Mouse (Mus musculus) forebrain, postnatal 0 days (tissue): ENCODE data around the gene Itgb3bp. TPM values are rescaled to one million over a fixed set of nuclear protein-coding genes. Genes with fewer than 3 reads are reported as not detected.
A peak's percentile ranks its signal among the peaks of the same experiment; 100 is the strongest.

Experiments used
- ATAC-seq: fragments of 200-750 bp; cut with Nextera tagmentation; 2 replicates; pipeline ENCODE4 v1.8.0; 2017; ENCODE audit warnings: mild to moderate bottlenecking, moderate library complexity
- DNase-seq: peaks from one replicate; pipeline ENCODE4 v3.0.0-alpha.2; 2015
- H3K27ac ChIP-seq: fragments of 300-500 bp; sonication (generic); 2 replicates; pipeline ENCODE4 v1.5.1; 2014; ENCODE audit warnings: low read depth, mild to moderate bottlenecking, antibody characterized with exemption, low read length, moderate library complexity, mixed read lengths
- H3K27me3 ChIP-seq: fragments of 300-500 bp; sonication (generic); 2 replicates; pipeline ENCODE4 v1.6.1; 2014; ENCODE audit warnings: mild to moderate bottlenecking, low read length, mixed read lengths; ENCODE audit not compliant: insufficient read depth
- H3K36me3 ChIP-seq: fragments of 300-500 bp; sonication (generic); 2 replicates; pipeline ENCODE4 v1.6.1; 2014; ENCODE audit warnings: mild to moderate bottlenecking, moderate library complexity; ENCODE audit not compliant: insufficient read depth
- H3K4me1 ChIP-seq: fragments of 300-500 bp; sonication (generic); 2 replicates; pipeline ENCODE4 v1.6.1; 2014; ENCODE audit warnings: antibody characterized with exemption; ENCODE audit not compliant: insufficient read depth
- H3K4me2 ChIP-seq: fragments of 300-500 bp; sonication (generic); 2 replicates; pipeline ENCODE4 v1.6.1; 2014; ENCODE audit warnings: low read depth, mild to moderate bottlenecking, moderate library complexity
- H3K4me3 ChIP-seq: fragments of 300-500 bp; sonication (generic); 2 replicates; pipeline ENCODE4 v1.5.1; 2014; ENCODE audit warnings: low read depth, low read length, mixed read lengths
- H3K9ac ChIP-seq: fragments of 300-500 bp; sonication (generic); 2 replicates; pipeline ENCODE4 v1.6.1; 2014; ENCODE audit warnings: mild to moderate bottlenecking
- H3K9me3 ChIP-seq: fragments of 300-500 bp; sonication (generic); 2 replicates; pipeline ENCODE4 v1.6.1; 2016; ENCODE audit warnings: low read length
- CTCF ChIP-seq: sonication (generic); IDR thresholded peaks from 2 replicates; pipeline ENCODE4 v1.5.1; 2016; ENCODE audit warnings: antibody characterized with exemption, control low read depth, low read depth
- WGBS: fragments of 180-500 bp; shearing (Covaris S2); extraction: QIAGEN DNeasy Blood & Tissue Kit; methylation state at CpG from one replicate; pipeline ENCODE4 v1.1.7; 2014; 5-methylcytosine and 5-hydroxymethylcytosine counted together
- polyA plus RNA-seq: library from polyadenylated mRNA; unstranded; fragments of >200 nt; fragmentation: Nextera tagmentation; extraction: Ambion mirVana; gene quantifications from 2 replicates; pipeline ENCODE4 v1.2.1, GENCODE M21; 2015
- total RNA-seq: library from RNA; depleted of rRNA; stranded (reverse); fragments of >200 nt; gene quantifications from 2 replicates; pipeline ENCODE4 v1.2.3, GENCODE M21; 2014

Itgb3bp gene
- total and polyA plus RNA-seq, 2 experiments from 2014 or later = 2.9 to 10.7 TPM

DNA sequence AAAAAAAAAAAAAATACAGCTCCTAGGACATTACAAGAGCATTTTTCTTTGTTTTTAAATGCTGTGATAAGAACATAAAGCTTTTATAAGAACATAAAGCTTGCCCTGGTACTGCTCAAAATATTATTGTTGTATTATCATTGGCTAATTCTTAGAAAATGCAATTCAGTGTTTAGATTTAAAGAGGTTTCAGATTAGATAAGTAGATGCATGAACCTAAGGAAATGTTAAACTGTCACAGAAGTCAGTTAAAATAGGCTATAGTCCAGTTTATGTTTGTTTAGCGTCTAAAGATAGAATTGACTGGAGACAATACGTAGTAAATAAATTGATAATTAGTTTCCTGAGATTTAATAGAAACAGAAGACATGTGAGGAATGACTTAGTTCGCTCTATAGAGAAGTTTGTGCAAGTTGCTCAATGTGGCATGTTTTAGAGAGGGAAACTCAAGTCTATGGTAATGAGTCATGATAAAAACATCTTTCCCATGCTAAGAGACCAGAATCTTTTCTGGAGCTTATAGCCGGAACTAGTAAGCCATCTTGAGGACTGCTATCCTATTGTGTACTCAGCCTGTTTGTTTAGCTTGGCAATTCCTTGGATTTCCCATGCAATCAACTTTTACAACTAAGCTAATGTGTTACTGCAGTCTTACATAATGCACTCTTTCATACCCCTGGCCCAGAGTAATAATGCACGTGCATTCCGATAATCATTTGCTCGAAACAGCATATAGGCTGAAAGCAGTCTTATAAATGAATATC, 112.7 kb downstream of the Itgb3bp start:
- Histone ChIP-seq H3K27ac (no peak overlapping the region), H3K4me1 (no peaks in the 10 kb centered on the region), H3K9ac (no peak overlapping the region), H3K4me3 (no peak overlapping the region), H3K4me2 (no peak overlapping the region), H3K27me3 (no peaks in the 10 kb centered on the region), H3K9me3 (no peaks in the 10 kb centered on the region), H3K36me3 (no peaks in the 10 kb centered on the region)
- TF ChIP-seq CTCF = no peak
- ATAC-seq (no peak), DNase-seq (no peak)
- 90% methylated on average over 7 of the region's 7 CpGs for WGBS

DNA sequence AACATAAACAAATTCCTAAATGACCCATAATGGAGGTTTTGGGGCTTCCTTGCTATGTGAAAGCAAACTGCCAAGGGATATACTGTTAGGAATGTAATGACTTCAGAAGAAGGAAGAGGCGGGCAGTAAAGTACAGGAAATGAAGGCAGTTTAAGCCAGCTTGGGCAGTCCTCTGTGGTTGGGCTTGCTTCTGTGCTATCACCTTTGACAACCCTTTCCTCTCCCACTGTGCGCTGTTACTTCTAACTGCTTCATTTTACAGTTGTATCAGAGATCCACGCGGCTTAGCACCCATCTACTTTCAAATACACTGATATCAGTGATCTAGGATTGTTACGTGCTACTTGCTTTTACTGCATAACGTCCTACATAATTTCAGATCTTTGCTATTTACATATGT, 137.2 kb downstream of the Itgb3bp start:
- H3K27me3 ChIP-seq = no peaks in the 10 kb centered on the region
- no peak for TF ChIP-seq CTCF
- no peaks in the 10 kb centered on the region for H3K36me3 ChIP-seq
- no peaks in the 10 kb centered on the region for H3K4me1 ChIP-seq
- WGBS = 95% methylated on average over 6 of the region's 6 CpGs
- DNase-seq (no peak), ATAC-seq (no peak)
- no peak overlapping the region for H3K9ac ChIP-seq
- no peaks in the 10 kb centered on the region for H3K9me3 ChIP-seq
- H3K4me3 ChIP-seq = no peak overlapping the region
- no peak overlapping the region for H3K27ac ChIP-seq
- H3K4me2 ChIP-seq = no peak overlapping the region

DNA sequence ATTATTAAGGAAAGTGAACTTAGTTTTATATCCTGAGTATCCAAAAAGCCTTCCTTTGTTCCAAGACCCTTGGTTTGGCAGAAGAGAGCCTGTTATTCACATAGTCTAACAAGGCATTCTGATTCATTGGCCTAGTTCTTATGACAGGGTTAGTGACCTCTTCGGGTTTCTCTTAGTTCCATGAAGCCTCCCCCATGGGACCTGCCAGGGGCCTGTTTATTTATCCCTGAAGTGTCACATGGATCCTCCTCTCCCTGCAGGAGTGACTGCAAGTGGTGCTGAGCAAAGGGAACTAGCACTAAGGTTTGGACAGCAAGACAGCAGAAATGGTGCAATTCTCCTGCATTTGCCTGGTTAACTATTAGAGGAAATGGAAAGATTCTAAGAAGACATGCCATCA, 156.6 kb downstream of the Itgb3bp start:
- no peak overlapping the region for H3K27ac ChIP-seq
- no peak overlapping the region for H3K9ac ChIP-seq
- no peaks in the 10 kb centered on the region for H3K27me3 ChIP-seq
- H3K4me3 ChIP-seq = no peak overlapping the region
- WGBS = 48% methylated on average over 1 of the region's 1 CpGs
- no peak for ATAC-seq
- DNase-seq = no peak
- H3K4me2 ChIP-seq = no peak overlapping the region
- TF ChIP-seq CTCF = no peak
- no peaks in the 10 kb centered on the region for H3K4me1 ChIP-seq
- H3K36me3 ChIP-seq = no peaks in the 10 kb centered on the region
- no peaks in the 10 kb centered on the region for H3K9me3 ChIP-seq

DNA sequence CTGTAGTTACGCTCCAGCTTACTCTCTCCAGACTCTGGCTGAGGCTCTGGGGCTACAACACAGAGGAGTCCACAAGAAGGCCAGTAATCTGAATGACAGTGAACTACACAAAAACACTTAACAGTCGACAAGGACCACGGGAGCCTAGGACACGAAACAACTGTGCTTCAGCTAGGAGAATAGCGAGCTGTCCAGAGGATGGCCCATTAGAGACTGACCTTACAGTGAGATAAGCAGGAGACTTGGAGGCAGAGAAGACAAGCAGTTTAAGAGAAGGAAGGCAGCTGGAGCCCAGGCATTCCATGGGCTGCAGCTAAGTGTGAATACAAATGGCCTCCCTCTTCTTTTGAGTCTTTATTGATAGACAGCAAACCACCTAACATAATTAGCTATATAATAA, 159.1 kb downstream of the Itgb3bp start:
- no peak overlapping the region for H3K4me3 ChIP-seq
- H3K27ac ChIP-seq = no peak overlapping the region
- DNase-seq (no peak), ATAC-seq (no peak)
- TF ChIP-seq CTCF = no peak
- no peaks in the 10 kb centered on the region for H3K9me3 ChIP-seq
- no peaks in the 10 kb centered on the region for H3K4me1 ChIP-seq
- H3K27me3 ChIP-seq = no peaks in the 10 kb centered on the region
- H3K36me3 ChIP-seq = no peaks in the 10 kb centered on the region
- no peak overlapping the region for H3K4me2 ChIP-seq
- no peak overlapping the region for H3K9ac ChIP-seq
- 89% methylated on average over 5 of the region's 5 CpGs for WGBS

DNA sequence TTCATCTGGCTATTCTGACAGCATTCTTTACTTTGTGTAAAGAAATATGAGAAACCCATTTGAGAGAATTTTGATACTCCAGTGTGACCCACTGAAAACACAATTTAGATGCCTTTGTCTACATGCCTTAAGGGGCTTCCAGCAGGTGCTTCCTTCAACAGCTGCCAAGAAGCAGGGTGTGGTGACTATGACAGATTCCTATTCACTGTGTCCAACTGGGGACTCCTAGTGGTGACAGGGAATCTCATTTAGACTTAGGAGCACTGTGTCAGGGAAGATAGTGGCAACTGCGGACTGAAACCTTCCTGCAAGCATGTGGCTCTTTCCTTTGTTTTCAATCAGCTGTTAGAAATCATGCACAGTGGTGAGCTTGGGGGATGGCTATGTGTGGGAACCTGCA, 162.9 kb downstream of the Itgb3bp start:
- H3K4me3 ChIP-seq = no peak overlapping the region
- H3K9ac ChIP-seq = no peak overlapping the region
- WGBS = 30% methylated on average over 1 of the region's 1 CpGs
- H3K27me3 ChIP-seq = no peaks in the 10 kb centered on the region
- H3K36me3 ChIP-seq = no peaks in the 10 kb centered on the region
- peak; percentile 51; the same call in 1 of the 2 replicates for ATAC-seq
- TF ChIP-seq CTCF = peak; percentile 53
- no peak overlapping the region for H3K4me2 ChIP-seq
- H3K9me3 ChIP-seq = no peaks in the 10 kb centered on the region
- H3K27ac ChIP-seq = no peak overlapping the region
- H3K4me1 ChIP-seq = no peaks in the 10 kb centered on the region
- DNase-seq = peak; percentile 22

DNA sequence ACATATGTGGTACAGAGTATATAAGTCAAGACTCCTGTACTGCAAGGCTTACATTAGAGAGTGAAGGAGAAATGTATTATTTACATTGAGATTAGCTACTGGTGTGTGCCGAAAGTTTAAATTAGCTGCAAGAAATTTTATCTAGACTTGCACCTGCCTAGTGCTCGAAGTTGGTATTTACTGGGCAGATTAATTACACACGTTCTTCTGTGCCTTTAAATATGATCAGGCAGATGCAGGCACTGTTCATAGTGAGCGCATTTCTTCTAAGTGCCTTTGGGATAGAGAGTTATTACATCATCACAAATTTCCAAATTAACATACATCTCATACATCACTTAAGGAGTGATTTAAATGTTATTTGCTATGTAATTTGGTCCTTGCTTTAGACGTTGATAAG, 163.3 kb downstream of the Itgb3bp start:
- Histone ChIP-seq H3K36me3 (no peaks in the 10 kb centered on the region), H3K9ac (no peak overlapping the region), H3K27ac (no peak overlapping the region), H3K9me3 (no peaks in the 10 kb centered on the region), H3K4me3 (no peak overlapping the region), H3K27me3 (no peaks in the 10 kb centered on the region), H3K4me2 (no peak overlapping the region), H3K4me1 (no peaks in the 10 kb centered on the region)
- WGBS = 77% methylated on average over 5 of the region's 5 CpGs
- no peak for TF ChIP-seq CTCF
- DNase-seq = no peak
- ATAC-seq = no peak

DNA sequence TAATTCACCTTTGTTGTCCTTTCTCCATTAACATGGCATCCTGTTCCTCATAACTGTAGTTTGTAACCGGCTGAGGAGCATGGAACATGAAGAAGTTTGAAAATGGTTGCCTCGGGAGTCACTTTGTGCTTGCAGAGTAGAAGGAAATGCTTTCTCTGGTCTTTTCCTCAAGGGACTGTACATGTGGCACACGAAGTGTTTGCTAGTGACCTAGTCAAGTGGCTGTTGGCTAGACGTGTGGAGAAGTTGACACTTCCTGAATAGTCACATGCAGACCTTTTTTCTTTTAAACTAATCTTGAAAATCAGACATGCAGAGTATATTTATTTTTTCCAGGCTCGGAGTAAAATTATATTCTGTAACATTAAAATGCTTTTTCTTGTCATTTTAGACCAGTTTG, 177.2 kb downstream of the Itgb3bp start:
- no peak overlapping the region for H3K4me2 ChIP-seq

More for the DNA sequence above, 177.2 kb downstream of the Itgb3bp start:
- Histone ChIP-seq H3K9ac (no peak overlapping the region), H3K36me3 (peaks cover 4% of the 10 kb centered on the region; the same call in 1 of the 2 replicates), H3K27ac (no peak overlapping the region), H3K9me3 (no peaks in the 10 kb centered on the region), H3K4me3 (no peak overlapping the region), H3K4me1 (no peaks in the 10 kb centered on the region), H3K27me3 (no peaks in the 10 kb centered on the region)
- no peak for TF ChIP-seq CTCF
- WGBS = 90% methylated on average over 5 of the region's 5 CpGs
- DNase-seq = no peak
- no peak for ATAC-seq
